Mouse (Mus musculus) liver, embryonic 14.5 days (tissue): ENCODE measurements around the gene Rapgef1. TPM values are rescaled to one million over a fixed set of nuclear protein-coding genes. Genes with fewer than 3 reads are reported as not detected.

Experiments used
- ATAC-seq: fragments of 200-750 bp; cut with Nextera tagmentation; 2 replicates; pipeline ENCODE4 v1.8.0; 2017; ENCODE audit warnings: moderate number of reproducible peaks, mild to moderate bottlenecking, moderate library complexity; ENCODE audit not compliant: insufficient read depth
- DNase-seq, 3 experiments: peaks; one replicate each; pipeline ENCODE4 v3.0.0-alpha.2; 2012 to 2013; ENCODE audit warnings: low read depth in 3 of 3, low spot score in 3 of 3
- H3K27ac ChIP-seq: fragments of 300-500 bp; sonication (generic); 2 replicates; pipeline ENCODE4 v1.5.1; 2014; ENCODE audit warnings: moderate library complexity, mild to moderate bottlenecking, control low read depth, inconsistent platforms
- H3K27me3 ChIP-seq: fragments of 300-500 bp; sonication (generic); 2 replicates; pipeline ENCODE4 v1.6.1; 2014; ENCODE audit warnings: mild to moderate bottlenecking, low read length, moderate library complexity; ENCODE audit not compliant: control insufficient read depth, insufficient read depth
- H3K36me3 ChIP-seq: fragments of 300-500 bp; sonication (generic); replicated peaks from 2 replicates; pipeline ENCODE4 v1.6.1; 2014; ENCODE audit warnings: low read depth; ENCODE audit not compliant: control insufficient read depth, insufficient read depth
- H3K4me1 ChIP-seq, 2 experiments: fragments of 200-500 bp in 1 of 2; fragments of 300-500 bp in 1 of 2; sonication (generic) in 1 of 2; replicated peaks; 2 replicates each; pipeline ENCODE4 v1.6.1; 2012 to 2014; ENCODE audit warnings: antibody characterized with exemption in 1 of 2, inconsistent platforms in 1 of 2, low read length in 1 of 2; ENCODE audit not compliant: control insufficient read depth in 2 of 2, insufficient read depth in 2 of 2
- H3K4me2 ChIP-seq: fragments of 300-500 bp; sonication (generic); 2 replicates; pipeline ENCODE4 v1.6.1; 2014; ENCODE audit warnings: low read depth, mild to moderate bottlenecking, control low read depth, moderate library complexity
- H3K4me3 ChIP-seq, 2 experiments: fragments of 200-500 bp in 1 of 2; fragments of 300-500 bp in 1 of 2; sonication (generic) in 1 of 2; 2 replicates each; pipeline ENCODE4 v1.5.1; 2012 to 2014; ENCODE audit warnings: low read depth in 2 of 2, low read length in 2 of 2, mild to moderate bottlenecking in 2 of 2, control low read depth in 1 of 2, inconsistent platforms in 1 of 2, moderate library complexity in 1 of 2; ENCODE audit not compliant: insufficient read depth in 1 of 2
- H3K9ac ChIP-seq: fragments of 300-500 bp; sonication (generic); replicated peaks from 2 replicates; pipeline ENCODE4 v1.6.1; 2014; ENCODE audit warnings: mild to moderate bottlenecking, control low read depth, moderate library complexity
- H3K9me3 ChIP-seq: fragments of 300-500 bp; sonication (generic); 2 replicates; pipeline ENCODE4 v1.6.1; 2016; ENCODE audit warnings: low read length, mixed read lengths; ENCODE audit not compliant: control insufficient read depth
- CTCF ChIP-seq: IDR thresholded peaks from 2 replicates; pipeline ENCODE4 v1.5.1; 2016; ENCODE audit warnings: antibody characterized with exemption, low read depth, control low read depth
- EP300 ChIP-seq: IDR thresholded peaks from 2 replicates; pipeline ENCODE4 v1.6.1; 2016; ENCODE audit warnings: antibody characterized with exemption, low read depth
- WGBS: fragments of 180-500 bp; shearing (Covaris S2); extraction: QIAGEN DNeasy Blood & Tissue Kit; methylation state at CpG from one replicate; pipeline ENCODE4 v1.1.7; 2014; ENCODE audit not compliant: insufficient replicate concordance; 5-methylcytosine and 5-hydroxymethylcytosine counted together
- polyA plus RNA-seq, 2 experiments: library from polyadenylated mRNA; depleted of rRNA in 1 of 2; stranded (reverse) in 1 of 2; unstranded in 1 of 2; fragments of >200 nt; fragmentation: Nextera tagmentation in 1 of 2; extraction: Ambion mirVana in 1 of 2; gene quantifications; 2 replicates each; pipeline versions ENCODE4 v1.2.1 to v1.2.3; 2012 to 2014

Rapgef1 gene
- polyA plus RNA-seq, 2 experiments: 3.9 to 11.1 TPM

DNA sequence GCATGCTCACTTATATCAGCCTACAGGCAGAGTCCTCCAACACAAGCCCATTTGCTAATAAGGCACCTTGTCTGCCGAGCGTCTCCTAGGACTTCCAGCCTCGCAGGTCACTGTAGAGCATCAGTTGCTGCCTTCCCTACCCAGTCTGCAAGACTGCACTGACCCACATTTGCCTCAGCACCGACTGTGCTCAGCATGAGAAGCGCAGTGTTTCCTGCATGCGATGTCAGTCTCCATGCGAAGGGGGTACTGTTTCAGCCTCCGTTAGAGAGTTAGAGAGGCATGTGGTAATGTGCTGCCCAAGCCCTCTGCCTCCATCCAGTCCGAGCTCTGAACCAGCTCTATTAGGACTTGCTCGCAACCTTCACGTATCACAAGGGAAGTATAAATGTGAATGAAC is 54.6 kb downstream of the Rapgef1 start:
- Histone ChIP-seq H3K4me2 (no peak overlapping the region), H3K27ac (no peak overlapping the region), H3K36me3 (no peaks in the 10 kb centered on the region), H3K4me1 (peaks cover 0 to 14% of the 10 kb centered on the region in 2 experiments; a peak in 3 of 4 replicates), H3K27me3 (no peaks in the 10 kb centered on the region), H3K9ac (no peak overlapping the region), H3K4me3 (no peak overlapping the region), H3K9me3 (no peaks in the 10 kb centered on the region)
- no peak for TF ChIP-seq CTCF
- no peak for TF ChIP-seq EP300
- DNase-seq (no peak), ATAC-seq (no peak)
- WGBS: 79% methylated on average over 11 of the region's 11 CpGs

GRCm38 (mm10) chr2:29674545-29674944 is 55.0 kb downstream of the Rapgef1 start:
- no peak overlapping the region for H3K4me3 ChIP-seq
- DNase-seq (no peak), ATAC-seq (no peak)
- TF ChIP-seq CTCF (no peak), EP300 (no peak)
- no peak overlapping the region for H3K9ac ChIP-seq
- H3K4me2 ChIP-seq: no peak overlapping the region
- no peaks in the 10 kb centered on the region for H3K36me3 ChIP-seq
- 64% methylated on average over 2 of the region's 2 CpGs for WGBS
- no peak overlapping the region for H3K27ac ChIP-seq
- no peaks in the 10 kb centered on the region for H3K9me3 ChIP-seq
- no peaks in the 10 kb centered on the region for H3K27me3 ChIP-seq
- H3K4me1 ChIP-seq: peaks cover 0 to 14% of the 10 kb centered on the region in 2 experiments; a peak in 3 of 4 replicates

- Histone ChIP-seq H3K9ac (no peak overlapping the region), H3K4me2 (no peak overlapping the region), H3K9me3 (no peaks in the 10 kb centered on the region), H3K36me3 (no peaks in the 10 kb centered on the region), H3K4me3 (no peak overlapping the region), H3K27me3 (no peaks in the 10 kb centered on the region), H3K4me1 (peaks cover 0 to 12% of the 10 kb centered on the region in 2 experiments; a peak in 3 of 4 replicates), H3K27ac (no peak overlapping the region)
- DNase-seq (no peak), ATAC-seq (no peak)
- WGBS: 77% methylated on average over 4 of the region's 4 CpGs
- TF ChIP-seq EP300: no peak
- no peak for TF ChIP-seq CTCF
These were observed 56.3 kb downstream of the Rapgef1 start for GRCm38 (mm10) chr2:29675846-29676245.

DNA sequence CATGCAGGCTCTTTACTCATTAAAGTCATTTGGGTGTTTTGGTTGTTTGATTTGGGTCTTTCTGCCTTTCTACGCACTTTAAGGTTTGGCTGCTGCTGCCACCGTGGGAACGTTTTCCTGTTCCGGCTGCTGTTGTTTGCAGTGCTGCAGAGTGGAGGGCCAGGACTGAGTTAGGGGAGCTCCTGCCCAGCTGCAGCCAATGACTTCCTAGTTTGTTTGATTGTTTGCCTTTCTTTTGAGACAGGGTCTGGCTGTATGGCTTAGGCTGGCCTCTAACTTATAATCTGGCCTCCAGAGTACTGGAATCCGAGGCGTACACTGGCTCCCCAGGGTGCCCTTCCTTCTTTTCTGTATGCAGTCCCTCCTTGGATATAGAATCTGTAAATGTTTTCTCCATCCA is 57.0 kb downstream of the Rapgef1 start:
- DNase-seq: no peak
- ATAC-seq: no peak
- Histone ChIP-seq H3K9ac (no peak overlapping the region), H3K4me1 (peaks cover 0 to 7% of the 10 kb centered on the region in 2 experiments; a peak in 3 of 4 replicates), H3K4me3 (no peak overlapping the region), H3K9me3 (no peaks in the 10 kb centered on the region), H3K36me3 (no peaks in the 10 kb centered on the region), H3K27me3 (no peaks in the 10 kb centered on the region), H3K4me2 (no peak overlapping the region), H3K27ac (no peak overlapping the region)
- WGBS: 63% methylated on average over 6 of the region's 6 CpGs
- no peak for TF ChIP-seq CTCF
- no peak for TF ChIP-seq EP300

- ATAC-seq (peak; percentile 68), DNase-seq (no peak)
- Histone ChIP-seq H3K36me3 (no peaks in the 10 kb centered on the region), H3K27ac (no peak overlapping the region), H3K4me1 (peaks cover 4 to 13% of the 10 kb centered on the region in 2 experiments), H3K4me3 (no peak overlapping the region), H3K9ac (no peak overlapping the region), H3K4me2 (no peak overlapping the region), H3K27me3 (no peaks in the 10 kb centered on the region), H3K9me3 (no peaks in the 10 kb centered on the region)
- TF ChIP-seq CTCF (no peak), EP300 (no peak)
- WGBS: 60% methylated on average over 5 of the region's 5 CpGs
These were observed 58.3 kb downstream of the Rapgef1 start for GRCm38 (mm10) chr2:29677842-29678241.
